Mouse (Mus musculus): ENCODE measurements around the gene Rimbp2. TPM values are rescaled to one million over a fixed set of nuclear protein-coding genes. Genes with fewer than 3 reads are reported as not detected.

Rimbp2 gene
- total RNA-seq, 2 experiments from 2014 or later, result 137 to 150 TPM

- intact Hi-C loops (cut with DNase I), result no loop called here
- no peak for DNase-seq (ENCODE audit: low spot score in 2 of 2)
These were observed 87.0 kb downstream of the Rimbp2 start for GRCm38 (mm10) chr5:128866291-128866690.

DNA sequence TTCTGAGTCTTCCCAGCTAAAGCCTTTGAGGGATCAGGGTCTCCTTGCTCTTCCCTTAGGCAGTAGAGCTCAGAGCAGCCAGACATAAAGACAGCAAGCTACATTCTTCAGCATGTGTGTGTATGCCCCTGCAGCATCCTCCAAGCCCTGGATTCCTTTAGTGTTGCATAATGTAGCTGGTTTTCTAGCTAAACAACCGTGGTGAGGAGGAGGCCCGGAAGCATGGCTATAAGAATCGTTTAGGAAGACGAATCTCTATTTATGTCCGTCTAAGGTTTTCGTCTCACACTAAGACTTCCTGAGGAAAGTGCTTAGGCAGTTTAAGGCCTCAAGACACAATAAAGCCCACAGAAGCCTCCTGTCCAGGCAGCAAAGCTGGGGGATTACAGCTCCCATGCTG, 89.8 kb downstream of the Rimbp2 start:
- peak in 1 of 2 experiments; percentile 86 for DNase-seq (ENCODE audit: low spot score in 2 of 2)
- intact Hi-C loops (cut with DNase I), result loop anchor here (5.0 kb wide), 1 partner anchor 49 kb away; no protein-coding TSS in a partner anchor

GRCm38 (mm10) chr5:128860907-128861306, 92.4 kb downstream of the Rimbp2 start:
- intact Hi-C loops (cut with DNase I), result loop anchor here (5.0 kb wide), 1 partner anchor 51 kb away; no protein-coding TSS in a partner anchor
- DNase-seq (ENCODE audit: low spot score in 2 of 2), result no peak

DNA sequence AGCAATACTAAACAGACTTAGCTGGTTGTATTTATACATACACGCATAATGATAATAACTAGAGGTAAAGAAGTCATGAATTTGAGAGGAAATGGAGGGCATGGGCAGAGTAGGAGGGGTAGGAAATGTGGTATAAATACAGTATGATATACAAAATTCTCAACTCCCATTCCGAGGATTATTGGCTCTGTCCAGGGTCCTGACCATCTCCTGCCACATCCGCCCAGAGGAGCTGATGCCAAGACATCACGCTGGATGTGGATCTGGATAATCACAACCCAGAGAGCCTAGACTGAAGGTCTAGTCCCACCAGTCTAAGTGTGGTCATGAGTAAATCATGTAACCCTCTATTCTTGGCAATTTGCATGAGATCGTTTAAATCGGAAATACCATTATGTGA, 100.5 kb downstream of the Rimbp2 start:
- intact Hi-C loops (cut with DNase I), result no loop called here
- DNase-seq (ENCODE audit: low spot score in 2 of 2), result no peak

GRCm38 (mm10) chr5:128847806-128848205, 105.5 kb downstream of the Rimbp2 start:
- intact Hi-C loops (cut with DNase I), result loop anchor here (2.0 kb wide), 2 partner anchors 29 to 47 kb away; no protein-coding TSS in a partner anchor
- peak in 1 of 2 experiments; percentile 66 for DNase-seq (ENCODE audit: low spot score in 2 of 2)

DNA sequence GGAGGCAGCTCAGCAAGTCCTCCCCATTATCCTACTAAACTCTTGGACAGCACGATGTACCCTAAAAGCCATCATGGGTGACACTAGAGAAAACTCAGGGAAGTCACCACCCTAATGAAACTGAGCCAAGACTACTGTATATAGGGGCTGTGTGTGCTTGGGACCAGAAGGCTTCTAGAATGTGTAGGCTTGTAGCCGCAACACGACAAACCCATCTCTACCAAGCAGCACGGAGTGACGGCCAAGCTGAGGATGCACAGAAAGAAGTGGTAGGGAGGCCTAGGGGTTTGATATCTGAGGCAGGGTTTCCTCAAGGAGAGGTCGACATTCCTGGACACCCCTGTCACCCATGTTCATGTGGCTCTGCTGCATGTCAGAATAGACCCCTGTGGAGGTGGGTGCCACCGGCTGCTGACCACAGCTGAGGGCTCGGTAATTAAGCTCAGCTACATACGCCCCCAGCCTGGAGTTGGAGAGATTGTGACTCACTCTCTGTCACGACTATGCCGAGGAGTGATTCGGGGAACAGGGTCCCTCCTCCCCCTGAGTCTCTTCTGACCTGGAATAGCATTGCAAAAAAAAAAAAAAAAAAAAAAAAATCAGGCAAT, 106.7 kb downstream of the Rimbp2 start:
- DNase-seq (ENCODE audit: low spot score in 2 of 2), result peak; percentile 57 to 92
- intact Hi-C loops (cut with DNase I), result loop anchor here (1.0 to 2.0 kb wide), 3 partner anchors 30 to 48 kb away; no protein-coding TSS in a partner anchor

- intact Hi-C loops (cut with DNase I), result no loop called here
These were observed 108.3 kb downstream of the Rimbp2 start for GRCm38 (mm10) chr5:128845033-128845432.

DNA sequence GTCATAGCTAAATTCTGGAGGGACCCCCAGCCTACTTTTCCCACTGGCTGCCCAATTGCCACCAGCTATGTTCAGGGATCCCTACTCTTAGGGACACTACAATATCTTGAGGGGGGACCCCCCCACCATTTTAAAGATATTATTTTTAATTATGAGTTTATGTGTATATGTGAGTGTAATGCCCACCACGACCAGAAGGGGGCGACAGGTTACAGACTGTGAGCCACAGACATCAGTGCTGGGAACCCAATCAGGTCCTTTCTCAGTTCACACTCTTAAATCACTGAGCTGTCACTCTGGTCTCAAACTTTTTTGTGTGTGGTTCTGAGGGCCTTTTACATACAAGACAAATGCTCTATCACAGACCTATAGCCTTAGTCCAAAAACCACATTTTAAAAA, 109.3 kb downstream of the Rimbp2 start:
- intact Hi-C loops (cut with DNase I), result no loop called here
- no peak for DNase-seq (ENCODE audit: low spot score in 2 of 2)

More at GRCm38 (mm10) chr5:128845033-128845432, 108.3 kb downstream of the Rimbp2 start:
- peak in 1 of 2 experiments; percentile 87 for DNase-seq (ENCODE audit: low spot score in 2 of 2)

DNA sequence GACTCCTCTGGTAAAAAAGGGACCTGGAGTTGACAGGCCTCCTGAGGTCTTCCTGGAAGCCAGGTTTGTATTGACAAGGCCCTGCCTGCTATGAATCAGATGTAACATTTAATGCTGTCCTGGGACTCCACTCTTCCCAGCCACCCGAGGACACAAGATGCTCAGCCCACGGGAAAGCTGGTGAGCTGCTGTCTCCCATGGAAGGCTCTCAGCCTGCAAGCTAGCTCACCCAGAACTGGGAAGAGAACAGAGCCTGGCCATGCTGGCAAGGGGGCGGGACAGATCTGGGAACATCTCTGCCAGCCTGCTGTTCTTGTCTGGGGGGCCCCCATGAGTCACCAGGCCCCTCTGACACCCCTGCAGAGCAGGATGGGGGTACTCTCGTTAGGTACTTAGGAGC, 111.7 kb downstream of the Rimbp2 start:
- intact Hi-C loops (cut with DNase I), result no loop called here
- DNase-seq (ENCODE audit: low spot score in 2 of 2), result peak; percentile 62 to 91

DNA sequence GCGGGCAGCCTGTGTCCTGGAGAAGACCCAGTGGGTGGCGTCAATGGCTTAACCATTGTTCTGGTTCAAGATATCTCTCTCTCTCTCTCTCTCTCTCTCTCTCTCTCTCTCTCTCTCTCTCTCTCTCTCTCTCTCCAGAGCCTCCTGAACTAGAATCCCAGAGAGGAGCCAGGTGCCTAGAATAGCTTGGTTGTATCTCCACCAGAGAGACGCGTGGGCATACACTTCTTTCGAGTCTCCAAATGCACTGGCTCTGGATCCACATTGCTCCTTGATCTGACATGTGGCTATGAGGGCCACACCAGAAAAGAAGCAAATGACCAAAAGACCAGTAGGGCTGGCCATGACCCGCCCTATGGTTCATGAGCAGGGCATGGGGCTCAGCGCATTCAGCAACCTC, 116.2 kb downstream of the Rimbp2 start:
- peak in 1 of 2 experiments; percentile 63 for DNase-seq (ENCODE audit: low spot score in 2 of 2)
- intact Hi-C loops (cut with DNase I), result no loop called here

- DNase-seq (ENCODE audit: low spot score in 2 of 2), result no peak
- intact Hi-C loops (cut with DNase I), result no loop called here
These were observed 119.2 kb downstream of the Rimbp2 start for GRCm38 (mm10) chr5:128834126-128834525.

DNA sequence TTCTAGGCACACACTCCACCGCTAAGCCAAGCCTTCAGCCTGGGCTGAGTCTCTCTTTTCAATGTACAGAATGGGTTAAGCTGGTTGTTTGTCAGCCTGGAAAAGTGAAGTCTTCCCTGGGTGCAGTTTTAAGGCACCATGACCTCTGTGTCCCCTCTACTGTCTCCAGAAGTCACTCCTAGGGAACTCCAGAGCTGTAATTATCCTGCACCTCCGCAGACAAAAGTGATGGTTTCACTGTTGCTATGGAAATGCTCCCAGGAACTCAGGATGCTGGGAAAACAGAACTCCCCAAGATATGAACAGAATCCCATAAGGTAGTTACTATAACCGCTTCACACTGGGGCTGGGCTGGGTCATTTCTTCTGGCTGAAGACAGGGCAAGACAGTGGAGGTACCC, 130.4 kb downstream of the Rimbp2 start:
- DNase-seq (ENCODE audit: low spot score in 2 of 2), result no peak
- intact Hi-C loops (cut with DNase I), result no loop called here

DNA sequence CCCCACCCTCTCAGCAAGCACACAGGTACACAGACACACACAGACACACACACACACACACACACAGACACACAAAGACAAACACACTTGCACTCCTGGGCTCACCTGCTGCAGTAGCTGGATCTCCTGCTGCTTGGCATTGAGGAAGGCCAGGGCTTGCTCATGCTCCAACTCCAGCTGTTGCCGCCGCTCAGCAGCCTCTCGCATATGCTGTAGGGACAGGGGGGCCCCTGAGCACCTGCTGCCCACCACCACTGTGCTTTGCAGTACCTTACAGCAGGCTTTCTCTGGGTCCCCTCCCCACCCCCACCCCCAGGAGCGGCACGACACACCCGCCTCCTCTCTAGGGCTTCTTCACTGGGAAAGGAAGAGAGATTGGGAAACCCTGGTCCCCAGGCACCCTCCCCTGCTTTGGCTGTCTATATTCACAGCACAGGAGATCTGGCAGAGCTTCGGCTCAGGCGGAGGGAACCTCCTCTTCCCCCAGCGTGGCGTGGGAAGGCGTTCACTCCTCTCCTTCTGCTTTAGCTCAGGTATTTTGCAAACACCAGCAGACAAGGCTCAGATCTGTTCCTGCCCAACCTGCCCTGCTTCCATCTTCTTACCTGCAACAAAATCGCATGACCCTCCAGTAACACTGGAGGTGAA, 133.5 kb downstream of the Rimbp2 start:
- peak; percentile 67 to 92 for DNase-seq (ENCODE audit: low spot score in 2 of 2)
- intact Hi-C loops (cut with DNase I), result loop anchor here (5.0 kb wide), 1 partner anchor 58 kb away; no protein-coding TSS in a partner anchor

DNA sequence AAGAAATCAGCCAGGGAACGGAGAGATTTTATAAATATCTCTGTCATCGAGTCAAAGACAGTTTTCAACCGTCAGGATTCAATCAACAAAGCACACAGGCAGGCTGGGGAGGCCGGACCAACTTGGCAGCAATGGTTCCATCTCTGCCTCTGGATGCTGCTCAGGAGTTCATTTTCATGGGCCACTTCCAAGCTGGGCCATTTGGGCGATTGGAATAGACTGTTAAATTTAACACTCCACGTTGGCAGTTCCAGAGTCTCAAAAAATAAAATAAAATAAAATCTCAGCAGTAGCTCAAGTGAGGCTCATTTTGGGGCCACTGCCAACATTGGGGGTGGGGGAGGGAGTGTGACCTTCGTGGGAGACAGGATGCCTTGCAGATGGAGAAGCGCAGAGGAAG, 137.7 kb downstream of the Rimbp2 start:
- intact Hi-C loops (cut with DNase I), result loop anchor here (5.0 kb wide), 1 partner anchor 62 kb away; no protein-coding TSS in a partner anchor
- peak in 1 of 2 experiments; percentile 79 for DNase-seq (ENCODE audit: low spot score in 2 of 2)

DNA sequence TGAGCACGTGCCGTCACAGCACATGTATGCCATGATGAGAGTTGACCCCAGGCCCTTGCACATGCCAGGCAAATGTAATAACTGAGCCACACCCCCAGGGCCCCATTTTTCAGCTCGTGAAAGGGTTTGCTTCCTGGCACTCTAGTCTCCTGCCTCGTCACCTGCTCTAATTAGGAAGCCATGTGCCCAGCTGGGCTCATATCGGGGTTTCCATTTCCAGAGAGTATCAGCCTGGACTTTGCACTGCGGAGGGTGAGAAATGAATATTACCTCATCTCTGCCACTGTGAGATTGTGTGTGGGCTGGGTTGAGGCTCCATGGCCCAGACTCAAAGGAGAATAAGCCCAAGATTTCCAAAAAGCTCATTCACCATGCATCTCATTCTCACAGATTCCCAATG, 138.2 kb downstream of the Rimbp2 start:
- intact Hi-C loops (cut with DNase I), result loop anchor here (5.0 kb wide), 1 partner anchor 62 kb away; no protein-coding TSS in a partner anchor
- DNase-seq (ENCODE audit: low spot score in 2 of 2), result peak in 1 of 2 experiments; percentile 59

- intact Hi-C loops (cut with DNase I), result loop anchor here (5.0 kb wide), 1 partner anchor 99 kb away; no protein-coding TSS in a partner anchor
These were observed 140.2 kb downstream of the Rimbp2 start for GRCm38 (mm10) chr5:128813121-128813520.

DNA sequence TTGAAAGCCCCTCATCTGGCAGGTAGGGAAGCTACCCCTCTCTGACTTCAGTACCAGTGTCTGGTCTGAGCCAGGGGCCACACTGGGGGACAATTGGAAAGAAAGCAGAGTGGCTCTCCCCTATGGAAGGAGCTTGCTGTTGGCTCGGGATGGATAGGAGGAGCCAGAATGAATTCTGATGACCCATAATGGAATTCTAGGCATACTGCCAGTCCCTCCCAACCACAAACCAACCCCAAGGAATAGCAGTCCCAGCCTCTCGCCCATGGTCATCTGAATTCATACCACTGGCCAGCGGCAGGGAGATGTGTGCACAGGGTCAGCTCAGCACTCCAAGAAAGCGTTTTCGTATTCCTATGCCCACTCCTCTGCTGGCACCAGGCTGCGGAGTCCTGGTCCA, 141.9 kb downstream of the Rimbp2 start:
- intact Hi-C loops (cut with DNase I), result loop anchor here (5.0 kb wide), 1 partner anchor 101 kb away; no protein-coding TSS in a partner anchor
- DNase-seq (ENCODE audit: low spot score in 2 of 2), result no peak

More at GRCm38 (mm10) chr5:128813121-128813520, 140.2 kb downstream of the Rimbp2 start:
- no peak for DNase-seq (ENCODE audit: low spot score in 2 of 2)

DNA sequence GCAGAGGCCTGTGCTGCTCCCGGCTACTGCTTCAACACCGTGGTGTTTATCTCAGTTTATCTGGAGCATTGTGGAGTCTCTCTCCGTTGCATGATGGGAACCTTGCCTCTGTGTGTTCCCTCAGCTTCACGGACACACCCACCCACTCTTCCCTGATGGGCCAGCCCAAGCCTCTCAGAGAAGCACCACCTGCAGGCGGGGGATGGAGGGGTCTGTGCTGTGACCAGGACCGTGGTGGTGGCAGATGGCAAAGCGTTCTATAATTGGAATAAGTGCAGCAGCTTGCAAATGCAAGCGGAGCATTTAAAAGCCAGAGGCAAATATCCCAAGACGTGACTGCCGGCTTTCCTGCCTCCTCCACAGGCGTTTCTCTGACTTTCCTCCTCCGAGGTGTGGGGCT, 143.3 kb downstream of the Rimbp2 start:
- peak; percentile 86 to 97 for DNase-seq (ENCODE audit: low spot score in 2 of 2)
- intact Hi-C loops (cut with DNase I), result loop anchor here (1.0 to 5.0 kb wide), 3 partner anchors 36 to 142 kb away; no protein-coding TSS in a partner anchor

- no peak for DNase-seq (ENCODE audit: low spot score in 2 of 2)
- intact Hi-C loops (cut with DNase I), result no loop called here
These were observed 143.9 kb downstream of the Rimbp2 start for GRCm38 (mm10) chr5:128809406-128809805.

GRCm38 (mm10) chr5:128808547-128809182, 144.6 kb downstream of the Rimbp2 start:
- intact Hi-C loops (cut with DNase I), result no loop called here
- DNase-seq (ENCODE audit: low spot score in 2 of 2), result no peak
